Mouse (Mus musculus): Measurements from ENCODE around the gene Rnf31. TPM values are rescaled to one million over a fixed set of nuclear protein-coding genes. Genes with fewer than 3 reads are reported as not detected.

Rnf31 gene
- polyA plus RNA-seq, 1 experiment: 24.2 TPM

DNA sequence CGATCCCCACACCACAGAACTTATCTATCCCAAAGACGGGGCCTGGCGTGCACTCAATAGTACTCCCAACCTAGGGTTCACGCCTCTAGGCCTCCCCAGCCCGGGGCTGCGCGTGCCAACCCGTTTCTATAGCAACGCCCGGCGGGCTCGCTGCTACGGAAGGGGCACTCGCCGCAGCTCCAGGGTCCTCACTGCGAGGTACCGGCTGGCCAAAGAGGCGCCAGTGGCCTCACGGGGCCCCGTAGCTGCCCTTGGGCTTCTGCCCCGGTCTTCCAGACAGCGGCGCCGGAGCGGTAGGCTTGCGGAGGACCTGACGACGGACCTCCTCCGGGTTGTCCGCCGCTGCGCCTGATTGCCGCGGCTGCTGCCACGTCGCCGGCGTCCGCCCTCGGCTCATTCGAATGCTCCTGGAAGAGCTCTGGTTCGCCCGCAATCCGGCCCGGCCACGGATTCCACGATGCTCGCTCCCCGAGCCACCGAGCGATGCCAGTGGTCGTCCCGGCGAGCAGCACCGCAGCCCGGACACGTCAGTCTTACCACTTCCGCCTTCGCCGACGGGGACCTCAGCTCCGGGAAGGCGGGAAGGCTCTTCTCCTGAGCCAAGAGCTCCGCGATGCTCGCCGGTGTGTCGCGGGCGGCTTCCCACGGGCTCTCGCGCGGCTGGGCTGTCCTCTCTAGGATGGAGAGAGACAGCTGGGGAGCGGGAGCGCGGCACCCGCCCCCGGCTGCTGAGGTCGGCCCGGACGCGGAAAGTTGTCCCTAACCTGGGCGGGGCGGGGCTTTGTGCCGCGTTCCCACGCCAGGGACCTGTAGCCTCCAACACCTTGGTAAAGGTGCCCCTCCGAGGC lies 51.8 kb downstream of the Rnf31 start, which contains the start of gene Tm9sf1:
TSS of gene Tm9sf1 (minus strand) at position 747 of the 848 bp plus-strand sequence.
- peak; percentile 59 to 83 for DNase-seq (ENCODE audit: extremely low spot score in 1 of 2, low spot score in 1 of 2)

DNA sequence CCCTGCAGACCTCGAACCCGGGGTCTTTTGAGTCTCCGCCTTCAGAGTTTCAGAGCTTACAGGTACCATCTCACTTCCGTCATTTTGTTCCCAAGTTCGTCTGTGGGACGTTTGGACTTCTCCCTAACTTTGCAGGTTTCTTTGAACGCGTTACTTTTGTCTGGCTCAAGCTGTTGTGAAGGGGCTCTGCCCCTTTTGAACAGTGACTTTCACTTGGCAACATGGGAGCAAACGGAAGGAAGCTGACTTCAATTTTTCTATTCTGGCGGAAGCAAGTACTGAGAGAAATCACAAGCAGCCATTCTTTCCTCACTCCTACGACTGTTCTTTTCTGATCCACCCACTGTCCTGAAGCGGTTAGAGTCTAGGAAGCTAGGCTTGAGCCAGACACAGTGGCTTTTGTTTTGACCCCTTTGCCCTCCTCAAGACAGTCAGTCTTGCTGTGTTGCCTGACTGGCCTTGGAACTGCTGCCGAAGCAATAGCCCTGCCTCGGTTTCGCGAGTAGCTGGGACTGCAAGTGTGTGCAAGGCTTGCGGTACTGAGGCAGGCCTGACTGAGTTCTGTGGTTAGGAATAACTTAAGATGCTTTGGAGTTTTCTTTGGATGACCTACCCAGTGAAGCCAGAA lies 52.9 kb downstream of the Rnf31 start:
- DNase-seq (ENCODE audit: extremely low spot score in 1 of 2, low spot score in 1 of 2): no peak

DNA sequence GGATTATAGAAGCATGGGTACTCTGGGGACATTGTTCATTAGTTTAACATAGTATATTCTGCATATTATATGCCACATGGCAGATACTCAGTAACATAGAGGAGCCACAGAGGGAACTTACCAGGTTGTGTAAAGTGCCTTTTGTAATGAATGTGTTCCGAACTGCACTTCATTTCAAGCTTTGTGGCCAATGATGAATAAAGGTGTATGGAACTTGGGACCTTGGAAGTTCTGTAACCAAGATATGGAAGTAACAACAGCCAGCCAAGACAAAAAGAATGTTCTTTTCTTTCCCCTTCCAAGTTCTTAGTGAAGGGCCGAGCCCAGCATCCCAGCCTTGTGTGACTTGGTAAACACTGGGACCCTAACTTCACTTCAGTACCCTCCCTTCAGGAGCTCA lies 58.4 kb downstream of the Rnf31 start, which contains the start of gene Tssk4:
TSS of gene Tssk4 (plus strand) at position 301 of the 400 bp plus-strand sequence.
- DNase-seq (ENCODE audit: extremely low spot score in 1 of 2, low spot score in 1 of 2): no peak

DNA sequence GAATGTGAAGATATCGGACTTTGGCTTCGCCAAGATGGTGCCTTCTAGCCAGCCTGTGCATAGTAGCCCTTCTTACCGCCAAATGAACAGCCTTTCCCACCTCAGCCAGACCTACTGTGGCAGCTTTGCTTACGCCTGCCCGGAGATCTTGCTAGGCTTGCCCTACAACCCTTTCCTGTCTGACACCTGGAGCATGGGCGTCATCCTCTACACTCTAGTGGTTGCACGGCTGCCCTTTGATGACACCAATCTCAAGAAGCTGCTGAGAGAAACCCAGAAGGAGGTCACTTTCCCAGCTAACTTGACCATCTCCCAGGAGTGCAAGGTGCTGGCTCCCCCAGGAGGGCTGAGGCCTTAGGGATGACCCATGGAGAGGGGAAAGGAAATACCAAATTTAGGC lies 60.0 kb downstream of the Rnf31 start:
- no peak for DNase-seq (ENCODE audit: extremely low spot score in 1 of 2, low spot score in 1 of 2)

Other genes with a start within 250 kb of the Rnf31 start
- gene Dhrs4, start 113.0 kb upstream of the Rnf31 start, polyA plus RNA-seq (2012; rRNA removed): 17.1 and 17.6 TPM in 2 replicates
- 69.2 and 72.1 TPM in 2 replicates for gene Carmil3, start 101.1 kb upstream of the Rnf31 start, polyA plus RNA-seq (2012; rRNA removed)
- 512 and 532 TPM in 2 replicates for gene Cpne6, start 81.3 kb upstream of the Rnf31 start, polyA plus RNA-seq (2012; rRNA removed)
- gene Nrl, start 66.7 kb upstream of the Rnf31 start, polyA plus RNA-seq (2012; rRNA removed): 0.69 and 0.82 TPM in 2 replicates
- 30.5 and 36.9 TPM in 2 replicates for gene Pck2, start 51.4 kb upstream of the Rnf31 start, polyA plus RNA-seq (2012; rRNA removed)
- 107 and 128 TPM in 2 replicates for gene Dcaf11, start 31.7 kb upstream of the Rnf31 start, polyA plus RNA-seq (2012; rRNA removed)
- 1.3 and 1.7 TPM in 2 replicates for gene A730061H03Rik, start 31.3 kb upstream of the Rnf31 start, polyA plus RNA-seq (2012; rRNA removed)
- gene Fitm1, start 16.1 kb upstream of the Rnf31 start, polyA plus RNA-seq (2012; rRNA removed): 0.11 TPM in 1 of 2 replicates, not detected in the other
- gene Psme1, start 13.6 kb upstream of the Rnf31 start, polyA plus RNA-seq (2012; rRNA removed): 62.6 and 82.8 TPM in 2 replicates
- gene Emc9, start 6.4 kb upstream of the Rnf31 start, polyA plus RNA-seq (2012; rRNA removed): 56.3 and 58.2 TPM in 2 replicates
- 43.2 and 46.9 TPM in 2 replicates for gene Psme2, start 595 bp upstream of the Rnf31 start, polyA plus RNA-seq (2012; rRNA removed)
- 19.1 and 22.9 TPM in 2 replicates for gene Irf9, start 11.9 kb downstream of the Rnf31 start, polyA plus RNA-seq (2012; rRNA removed)
- 17.2 and 22.6 TPM in 2 replicates for gene Rec8, start 26.3 kb downstream of the Rnf31 start, polyA plus RNA-seq (2012; rRNA removed)
- gene Ipo4, start 44.2 kb downstream of the Rnf31 start, polyA plus RNA-seq (2012; rRNA removed): 139 and 152 TPM in 2 replicates
- 4.3 and 6.2 TPM in 2 replicates for gene Gm49378, start 46.2 kb downstream of the Rnf31 start, polyA plus RNA-seq (2012; rRNA removed)
- gene Tm9sf1, start 52.1 kb downstream of the Rnf31 start, polyA plus RNA-seq (2012; rRNA removed): 33.0 and 38.5 TPM in 2 replicates
- 0.78 and 1.2 TPM in 2 replicates for gene Tssk4, start 58.5 kb downstream of the Rnf31 start, polyA plus RNA-seq (2012; rRNA removed)
- 46.0 and 46.7 TPM in 2 replicates for gene Mdp1, start 68.8 kb downstream of the Rnf31 start, polyA plus RNA-seq (2012; rRNA removed)
- gene Gmpr2, start 80.2 kb downstream of the Rnf31 start, polyA plus RNA-seq (2012; rRNA removed): 30.6 and 33.0 TPM in 2 replicates
- 351 and 383 TPM in 2 replicates for gene Nedd8, start 80.4 kb downstream of the Rnf31 start, polyA plus RNA-seq (2012; rRNA removed)
- 19.2 and 21.7 TPM in 2 replicates for gene Tinf2, start 90.1 kb downstream of the Rnf31 start, polyA plus RNA-seq (2012; rRNA removed)
- gene Tgm1, start 122.2 kb downstream of the Rnf31 start, polyA plus RNA-seq (2012; rRNA removed): 0.14 and 0.21 TPM in 2 replicates
- 60.7 and 64.3 TPM in 2 replicates for gene Rabggta, start 130.6 kb downstream of the Rnf31 start, polyA plus RNA-seq (2012; rRNA removed)
- gene Dhrs1, start 154.0 kb downstream of the Rnf31 start, polyA plus RNA-seq (2012; rRNA removed): 111 and 119 TPM in 2 replicates
- gene Nop9, start 154.0 kb downstream of the Rnf31 start, polyA plus RNA-seq (2012; rRNA removed): 8.9 and 9.0 TPM in 2 replicates
- 15.6 and 18.7 TPM in 2 replicates for gene Cideb, start 166.8 kb downstream of the Rnf31 start, polyA plus RNA-seq (2012; rRNA removed)
- 0.18 and 0.19 TPM in 2 replicates for gene Ltb4r2, start 169.7 kb downstream of the Rnf31 start, polyA plus RNA-seq (2012; rRNA removed)
- gene Ltb4r1, start 174.3 kb downstream of the Rnf31 start, polyA plus RNA-seq (2012; rRNA removed): 0.11 and 0.14 TPM in 2 replicates
- gene Adcy4, start 192.4 kb downstream of the Rnf31 start, polyA plus RNA-seq (2012; rRNA removed): 4.0 and 4.3 TPM in 2 replicates
- 0.67 and 0.68 TPM in 2 replicates for gene Ripk3, start 197.2 kb downstream of the Rnf31 start, polyA plus RNA-seq (2012; rRNA removed)
- 1.5 and 2.7 TPM in 2 replicates for gene Nfatc4, start 231.4 kb downstream of the Rnf31 start, polyA plus RNA-seq (2012; rRNA removed)

Data from frontal cortex, adult 2 months (tissue).